Mouse (Mus musculus): ENCODE measurements around the gene Fv1.
"Not testable (repeated sequence)": the region's sequence is repeated elsewhere in the genome, so short reads cannot be mapped to it uniquely, and the experiment has no call there.

The Fv1 gene

DNA sequence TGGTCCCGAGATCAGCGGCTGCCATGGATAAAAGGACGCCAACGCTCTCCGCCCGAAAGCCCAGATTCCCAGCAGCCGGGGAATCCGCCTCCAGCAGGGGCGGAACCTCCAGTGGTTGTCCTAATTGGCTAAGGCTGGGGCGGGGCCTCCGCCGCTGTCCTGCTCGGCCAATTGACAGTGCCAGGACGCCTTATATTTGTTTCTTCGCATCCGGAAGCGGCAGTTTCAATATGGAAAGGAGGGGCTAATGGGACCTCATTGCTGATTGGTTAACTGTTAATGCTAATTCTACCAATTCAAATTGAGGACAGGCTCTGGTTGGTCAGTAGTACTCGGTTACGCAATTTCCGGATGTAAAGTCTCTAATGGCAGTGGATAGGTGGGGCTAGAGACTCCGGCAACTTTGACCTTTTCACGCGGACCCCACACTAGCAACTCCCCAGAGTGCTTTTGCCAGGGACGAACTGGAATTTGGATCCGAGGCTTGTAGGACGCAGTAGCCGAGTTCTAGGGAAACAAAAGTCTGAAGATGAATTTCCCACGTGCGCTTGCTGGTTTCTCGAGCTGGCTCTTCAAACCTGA, at the start of gene Fv1, which contains the start of gene Miip:
Fv1 (plus strand) TSS at position 530 of the 582 bp plus-strand sequence.
Miip (minus strand) TSS at position 367 of the 582 bp plus-strand sequence.
- DNase-seq (ENCODE audit: low spot score), result peak; percentile 95

DNA sequence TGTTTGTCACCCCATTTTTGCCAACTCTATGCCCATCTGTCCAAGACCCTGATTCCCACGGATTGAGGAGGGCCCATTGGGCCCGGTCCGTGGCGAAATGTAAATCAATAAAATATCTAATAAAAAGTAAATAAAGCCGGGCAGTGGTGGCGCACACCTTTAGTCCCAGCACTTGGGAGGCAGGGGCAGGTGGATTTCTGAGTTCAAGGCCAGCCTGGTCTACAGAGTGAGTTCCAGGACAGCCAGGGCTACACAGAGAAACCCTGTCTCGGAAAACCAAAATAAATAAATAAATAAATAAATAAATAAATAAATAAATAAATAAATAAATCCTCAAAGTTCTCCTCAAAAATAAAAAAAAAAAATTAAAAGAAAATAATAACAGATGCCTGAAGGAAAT, 49.1 kb upstream of the Fv1 start:
- DNase-seq (ENCODE audit: low spot score), result not testable (repeated sequence)

DNA sequence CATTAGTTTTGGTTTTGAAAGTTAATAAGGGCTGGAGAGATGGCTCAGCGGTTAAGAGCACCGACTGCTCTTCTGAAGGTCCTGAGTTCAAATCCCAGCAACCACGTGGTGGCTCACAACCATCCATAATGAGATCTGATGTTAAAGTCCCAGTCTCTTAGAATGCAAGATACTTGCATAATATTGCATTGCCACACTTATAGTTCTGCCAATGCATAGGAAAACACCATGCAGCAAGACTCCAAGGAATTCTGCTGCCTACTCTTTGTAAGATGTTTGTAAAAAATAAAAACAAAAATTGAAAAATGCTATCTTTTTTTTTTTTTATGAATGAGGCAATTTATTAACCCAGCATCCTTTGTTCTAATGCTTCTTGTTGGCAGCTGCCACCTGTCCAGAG, 47.4 kb upstream of the Fv1 start:
- not testable (repeated sequence) for DNase-seq (ENCODE audit: low spot score)

DNA sequence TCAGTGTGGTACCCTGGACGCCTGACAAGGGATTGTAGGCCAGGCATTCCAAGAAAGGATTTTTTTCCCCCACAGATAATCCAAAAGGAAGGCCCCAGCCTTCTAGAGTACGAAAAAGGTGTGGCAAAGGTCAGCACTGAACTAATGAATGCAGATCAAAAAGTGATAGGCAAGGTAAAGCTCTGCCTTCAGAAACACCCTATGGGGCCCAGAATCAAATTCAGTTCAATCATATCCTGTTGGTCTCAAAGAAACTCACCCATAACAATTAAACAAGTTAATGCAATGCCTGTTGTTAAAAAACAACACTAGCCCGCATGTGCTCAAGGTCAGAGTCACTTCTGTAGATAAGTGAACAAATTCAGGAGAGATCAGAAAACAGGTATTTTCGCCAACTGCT, 44.4 kb upstream of the Fv1 start:
- DNase-seq (ENCODE audit: low spot score), result no peak

DNA sequence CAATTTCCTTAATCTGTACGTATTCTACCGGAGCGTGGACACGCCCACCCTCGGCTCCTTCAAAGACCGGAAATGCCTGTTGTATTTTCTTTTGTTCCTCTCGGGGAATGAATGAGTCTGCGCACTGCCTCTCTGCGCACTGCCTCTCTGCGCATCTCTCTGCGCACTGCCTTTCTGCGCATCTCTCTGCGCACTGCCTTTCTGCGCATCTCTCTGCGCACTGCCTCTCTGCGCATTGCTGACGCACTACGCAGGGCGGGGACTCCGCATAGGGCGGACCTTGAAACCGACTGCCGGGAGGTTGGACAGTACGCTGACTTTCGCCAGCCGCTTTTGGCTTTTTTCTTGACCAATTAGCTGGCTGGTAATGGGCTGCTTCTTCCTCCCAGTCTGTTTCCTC, 29.5 kb upstream of the Fv1 start:
- DNase-seq (ENCODE audit: low spot score), result peak; percentile 26

DNA sequence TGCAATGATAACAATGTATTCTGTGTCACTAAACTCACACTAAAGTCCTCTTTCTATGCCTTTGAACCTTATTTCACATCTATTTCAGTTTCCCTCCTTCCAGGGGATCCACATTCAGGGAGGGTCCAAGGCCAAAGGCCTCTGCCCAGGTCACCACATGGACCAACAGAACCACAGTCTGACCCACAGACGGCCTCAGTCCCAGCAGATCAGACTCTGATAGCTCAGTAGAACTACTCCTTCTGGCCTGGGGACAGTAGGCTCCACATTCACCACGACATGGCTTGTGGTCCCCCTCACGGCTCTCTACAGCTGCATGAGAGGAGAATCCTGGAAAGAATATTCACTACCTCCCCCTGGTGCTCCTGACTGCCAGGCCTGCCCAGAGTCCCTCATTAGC, 25.9 kb upstream of the Fv1 start:
- no peak for DNase-seq (ENCODE audit: low spot score)

DNA sequence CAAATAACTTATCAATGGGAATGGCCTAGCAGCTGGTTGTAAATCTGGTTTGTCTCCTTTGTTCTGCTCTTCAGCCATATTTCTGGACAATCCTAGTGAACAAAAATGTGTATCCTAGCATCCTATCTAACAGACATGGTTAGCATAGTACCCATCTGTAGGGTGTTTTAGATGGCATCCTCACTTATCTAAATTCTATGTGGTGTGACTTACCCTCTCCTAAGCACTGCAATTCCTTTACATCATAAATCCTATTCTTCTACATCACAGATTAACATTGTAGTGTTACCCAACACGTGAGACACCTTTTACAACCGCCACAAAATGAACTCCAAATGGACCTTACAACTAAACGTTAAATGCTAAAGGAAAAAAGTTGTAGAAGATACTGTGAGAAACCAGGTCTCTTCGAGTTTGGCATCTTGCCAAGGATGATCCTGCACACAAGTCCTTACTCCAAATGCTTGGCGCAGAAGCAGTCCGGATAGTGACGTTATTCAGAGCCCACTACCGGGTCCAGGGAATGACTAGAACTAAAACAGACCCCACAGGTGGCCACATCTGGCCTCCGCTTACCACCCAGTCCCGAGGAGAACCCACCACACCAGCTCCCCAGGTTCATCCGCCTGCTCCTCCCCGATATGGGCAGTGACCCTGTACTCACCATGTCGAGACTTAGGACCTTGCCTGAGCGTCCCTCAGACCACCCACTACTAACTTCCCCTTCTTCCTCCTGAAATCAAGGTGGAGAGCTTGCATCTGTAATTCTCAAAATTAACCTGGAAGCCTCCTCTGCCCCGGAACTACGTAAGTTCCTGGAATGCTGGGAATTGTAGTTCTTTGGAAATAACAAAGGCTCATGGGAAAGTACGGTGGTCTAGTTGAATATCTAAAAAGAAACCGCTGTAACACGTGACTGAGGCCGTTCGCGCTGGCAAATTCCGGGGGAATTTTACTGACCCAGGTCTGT, 20.9 kb upstream of the Fv1 start, which contains the start of gene Zfp933:
Zfp933 (minus strand) TSS at position 753 of the 970 bp plus-strand sequence.
- peak; percentile 47 for DNase-seq (ENCODE audit: low spot score)

DNA sequence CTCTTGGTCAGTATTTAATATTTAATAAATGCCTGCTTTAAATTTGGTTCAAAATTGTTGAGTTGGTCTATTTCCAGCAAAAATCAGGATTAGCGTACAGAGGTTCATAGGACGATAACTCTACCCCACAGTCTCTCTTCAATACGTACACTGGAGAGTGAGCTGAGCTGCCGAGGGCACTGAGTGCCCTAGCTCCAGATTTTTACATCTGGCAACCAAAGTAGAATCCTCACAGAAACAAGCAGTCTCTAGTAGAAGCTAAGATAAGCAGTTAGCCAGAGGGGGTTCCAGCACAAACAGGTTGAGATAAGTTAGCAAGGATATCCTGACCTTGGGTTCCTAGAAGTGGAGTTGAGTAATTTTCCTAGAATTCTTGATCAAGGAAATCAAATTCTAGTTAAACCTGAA, 20.2 kb upstream of the Fv1 start:
- DNase-seq (ENCODE audit: low spot score), result no peak

DNA sequence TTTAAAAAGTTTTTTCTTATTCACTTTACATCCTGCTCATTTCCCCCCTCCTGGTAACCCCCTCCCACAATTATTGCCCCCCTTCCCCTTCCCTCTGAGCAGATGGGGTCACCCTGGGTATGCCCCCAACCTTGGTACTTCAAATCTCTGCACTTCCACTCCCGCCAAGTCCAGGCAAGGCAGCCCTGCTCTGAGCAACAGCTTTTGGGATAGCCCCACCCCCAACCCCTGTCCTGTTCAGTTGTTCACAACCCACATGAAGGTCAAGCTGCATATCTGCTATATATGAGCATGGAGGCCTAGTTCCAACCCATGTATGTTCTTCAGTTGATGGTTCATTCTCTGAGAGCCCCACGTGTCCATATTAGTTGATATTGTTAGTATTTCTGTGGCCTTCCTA, 18.0 kb upstream of the Fv1 start:
- DNase-seq (ENCODE audit: low spot score), result no peak

DNA sequence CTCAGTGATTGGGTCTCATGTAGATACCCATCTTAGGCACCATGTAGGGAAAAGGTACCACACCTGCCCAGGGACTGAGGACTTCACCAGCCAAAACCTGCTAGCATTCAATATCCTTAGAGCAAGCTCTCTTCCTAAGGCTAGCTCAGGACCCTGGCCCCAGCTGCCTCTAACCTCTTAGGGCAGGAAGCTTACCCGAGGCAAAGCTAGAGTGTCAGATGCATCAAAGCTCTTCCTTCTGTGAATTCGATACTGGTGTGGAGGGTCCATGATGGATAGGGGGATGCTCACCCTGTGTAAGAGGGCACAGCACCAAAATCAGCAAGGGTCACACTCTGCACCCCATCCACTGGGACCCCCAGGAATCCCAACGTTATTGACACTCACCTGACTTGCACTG, 6.7 kb upstream of the Fv1 start:
- no peak for DNase-seq (ENCODE audit: low spot score)

DNA sequence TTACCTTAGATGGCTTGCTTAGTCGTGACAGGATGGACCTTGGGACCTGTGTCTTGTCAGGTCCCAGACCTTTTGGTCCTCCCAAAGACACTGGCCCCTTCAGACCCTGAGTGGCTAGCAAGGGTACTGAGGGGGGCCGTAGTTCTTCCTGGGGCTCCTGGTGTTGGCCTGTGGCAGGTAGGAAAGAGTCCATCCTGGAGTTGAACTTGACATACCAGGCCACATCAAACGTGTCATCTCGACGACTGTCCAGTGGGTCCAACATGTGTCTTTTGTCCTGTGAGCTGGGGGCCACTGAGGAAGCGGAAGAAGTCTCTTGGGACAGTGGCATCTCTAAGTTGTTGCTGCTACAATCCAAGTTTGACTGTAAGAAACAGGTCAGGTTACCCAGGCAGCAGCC, 3.1 kb upstream of the Fv1 start:
- no peak for DNase-seq (ENCODE audit: low spot score)

DNA sequence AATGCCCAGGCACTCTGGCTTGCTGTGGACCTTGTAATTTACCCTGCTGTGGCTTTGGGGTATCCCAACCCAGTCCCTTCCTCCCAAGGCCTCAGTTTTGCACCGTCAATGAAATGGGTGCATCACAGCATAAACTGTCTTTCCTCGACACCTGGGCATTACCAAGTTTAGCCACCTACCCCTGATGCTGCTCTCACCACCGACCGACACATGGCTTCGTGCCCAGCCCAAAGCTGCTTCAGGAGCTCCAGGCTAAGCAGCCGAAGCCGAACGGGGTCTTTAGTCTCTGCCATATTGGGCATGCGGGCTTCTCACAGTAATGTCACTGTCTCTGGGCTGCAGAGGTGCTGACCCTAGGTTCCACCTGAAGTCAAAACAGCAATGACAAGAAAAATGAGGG, 2.7 kb upstream of the Fv1 start:
- no peak for DNase-seq (ENCODE audit: low spot score)

DNA sequence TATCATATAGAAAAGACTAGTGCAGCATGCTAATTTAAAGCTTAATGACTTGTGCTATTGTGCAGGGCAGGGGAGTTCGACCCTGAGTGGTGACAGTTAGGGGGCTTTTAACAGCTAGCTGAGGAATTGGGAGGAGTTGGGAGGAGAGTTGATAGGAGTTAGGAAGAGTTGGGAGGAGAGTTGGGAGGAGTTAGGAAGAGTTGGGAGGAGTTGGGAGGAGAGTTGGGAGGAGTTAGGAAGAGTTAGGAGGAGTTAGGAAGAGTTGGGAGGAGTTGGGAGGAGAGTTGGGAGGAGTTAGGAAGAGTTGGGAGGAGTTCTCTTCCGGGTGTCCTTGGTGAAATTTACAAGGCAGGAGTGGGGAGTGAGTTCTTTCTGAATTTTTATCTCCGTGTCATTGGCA, 2.0 kb upstream of the Fv1 start:
- DNase-seq (ENCODE audit: low spot score), result not testable (repeated sequence)

DNA sequence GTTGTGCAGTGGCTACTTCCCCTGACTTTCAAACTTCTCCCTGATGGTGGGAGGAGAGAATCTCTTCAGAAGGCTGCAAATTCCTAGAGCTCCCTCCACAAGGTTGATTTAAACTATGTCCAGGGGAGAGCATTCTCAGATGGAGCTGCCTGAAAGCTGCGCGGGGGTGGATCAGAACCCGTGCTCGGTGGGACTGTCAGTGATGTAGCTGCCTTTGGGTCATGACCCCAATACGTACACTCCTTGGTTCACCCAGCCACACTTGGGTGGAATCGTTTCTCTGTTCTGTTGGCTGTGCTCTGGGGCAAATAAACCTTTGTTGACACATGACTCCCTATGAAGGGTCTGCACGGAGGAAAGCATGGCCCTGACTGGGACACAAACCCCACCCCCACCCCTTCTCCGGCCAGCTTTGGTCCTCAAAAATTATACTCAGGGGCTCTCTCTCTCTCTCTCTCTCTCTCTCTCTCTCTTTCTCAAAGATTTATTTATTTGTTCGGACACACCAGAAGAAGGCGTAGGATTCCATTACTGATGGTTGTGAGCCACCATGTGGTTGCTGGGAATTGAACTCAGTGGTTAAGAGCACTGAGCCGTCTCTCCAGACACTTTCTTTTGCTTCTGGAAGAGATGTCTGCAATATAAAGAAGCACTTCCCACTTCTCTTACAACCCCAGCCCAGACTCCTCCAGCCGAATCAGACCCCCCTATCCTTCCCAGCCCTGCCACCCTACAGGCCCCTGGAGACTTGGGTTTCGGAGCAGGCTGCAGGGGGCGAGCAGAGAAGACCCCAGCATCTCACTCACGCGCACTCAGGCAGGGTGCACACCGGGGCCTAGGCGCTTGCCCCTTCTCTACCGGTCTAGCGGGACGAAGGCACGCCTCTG, 973 bp upstream of the Fv1 start:
- no peak for DNase-seq (ENCODE audit: low spot score)

DNA sequence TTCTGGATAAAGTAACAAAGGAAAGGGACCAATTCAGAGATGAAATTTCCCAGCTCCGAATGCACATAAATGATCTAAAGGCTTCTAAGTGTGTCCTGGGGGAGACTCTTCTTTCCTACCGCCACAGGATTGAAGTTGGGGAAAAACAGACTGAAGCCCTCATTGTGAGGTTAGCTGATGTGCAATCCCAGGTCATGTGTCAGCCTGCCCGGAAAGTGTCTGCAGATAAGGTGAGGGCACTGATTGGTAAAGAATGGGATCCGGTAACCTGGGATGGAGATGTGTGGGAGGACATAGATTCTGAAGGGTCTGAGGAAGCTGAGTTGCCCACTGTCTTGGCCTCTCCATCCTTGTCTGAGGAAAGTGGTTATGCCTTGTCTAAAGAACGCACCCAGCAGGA, 459 bp downstream of the Fv1 start:
- no peak for DNase-seq (ENCODE audit: low spot score)

DNA sequence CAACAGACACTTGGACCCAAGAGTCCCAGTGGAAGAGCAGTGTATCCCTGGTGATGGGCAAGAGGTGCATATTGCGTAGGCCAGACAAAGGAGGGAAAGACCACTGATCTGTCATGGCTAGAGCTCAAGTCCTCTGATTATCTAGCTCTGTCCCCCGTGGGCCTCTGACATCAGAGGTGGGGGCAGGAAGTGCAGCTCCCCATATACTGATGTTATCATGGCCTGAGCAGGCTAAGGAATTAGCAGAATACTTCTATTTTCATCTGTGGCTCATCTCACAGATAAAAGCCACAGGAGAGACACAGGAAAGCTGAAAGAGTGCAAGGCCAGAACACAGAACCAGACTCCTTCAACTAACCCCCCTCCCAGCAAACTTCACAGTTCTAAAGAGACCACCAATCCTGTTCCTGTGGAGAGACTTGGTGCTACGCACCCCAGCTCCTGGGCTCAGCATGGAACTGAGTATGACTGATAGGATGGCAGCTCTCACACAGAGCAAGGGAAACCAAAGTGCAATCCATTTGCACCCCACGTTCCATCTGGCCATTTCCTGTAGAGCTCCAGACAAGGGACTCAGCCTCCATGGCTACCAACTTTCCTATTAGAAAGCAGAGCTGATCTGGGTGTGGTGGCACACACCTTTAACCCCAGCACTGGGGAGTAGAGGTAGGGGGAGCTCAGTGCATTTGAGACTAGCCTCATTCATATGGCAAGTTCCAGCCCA, 7.2 kb downstream of the Fv1 start:
- DNase-seq (ENCODE audit: low spot score), result no peak

DNA sequence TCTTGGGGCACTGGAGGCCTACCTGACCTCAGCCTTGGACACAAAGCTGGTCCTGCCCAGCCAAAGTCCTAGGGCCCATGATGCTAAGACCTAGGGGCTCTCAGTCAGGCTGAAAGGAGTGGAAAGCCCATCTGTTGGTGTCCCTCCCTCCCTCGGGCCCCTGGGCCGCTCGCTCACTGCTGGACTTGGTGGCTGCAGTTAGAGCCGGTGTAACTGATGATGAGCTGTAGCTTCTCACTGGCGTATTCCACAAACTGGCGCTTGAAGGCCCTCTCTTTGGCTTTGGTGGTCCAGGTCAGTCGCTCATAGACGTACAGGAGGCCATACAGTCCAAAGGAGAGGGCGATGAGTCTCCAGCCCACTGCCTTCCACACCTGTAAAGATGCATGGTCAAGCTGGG, 9.8 kb downstream of the Fv1 start:
- DNase-seq (ENCODE audit: low spot score), result no peak

DNA sequence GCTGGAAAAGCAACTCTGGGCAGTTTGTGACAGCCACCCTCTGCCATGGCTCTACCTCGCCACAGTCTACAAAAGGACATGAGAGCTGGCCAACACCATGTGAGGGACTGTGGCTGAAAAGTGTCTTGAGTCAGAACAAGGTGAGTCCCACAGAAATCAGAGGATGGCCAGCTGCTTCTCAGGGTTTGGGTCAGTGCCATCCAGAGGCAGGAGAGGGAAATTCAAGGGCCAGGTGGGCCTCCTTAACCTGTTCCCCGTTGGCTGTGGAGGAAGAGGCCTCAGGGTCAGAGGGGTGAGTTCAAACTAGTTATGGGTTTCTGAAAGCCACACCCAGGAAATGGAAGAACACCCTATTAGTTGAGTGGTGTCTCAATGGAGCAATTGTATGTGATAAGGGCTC, 10.7 kb downstream of the Fv1 start:
- DNase-seq (ENCODE audit: low spot score), result no peak

DNA sequence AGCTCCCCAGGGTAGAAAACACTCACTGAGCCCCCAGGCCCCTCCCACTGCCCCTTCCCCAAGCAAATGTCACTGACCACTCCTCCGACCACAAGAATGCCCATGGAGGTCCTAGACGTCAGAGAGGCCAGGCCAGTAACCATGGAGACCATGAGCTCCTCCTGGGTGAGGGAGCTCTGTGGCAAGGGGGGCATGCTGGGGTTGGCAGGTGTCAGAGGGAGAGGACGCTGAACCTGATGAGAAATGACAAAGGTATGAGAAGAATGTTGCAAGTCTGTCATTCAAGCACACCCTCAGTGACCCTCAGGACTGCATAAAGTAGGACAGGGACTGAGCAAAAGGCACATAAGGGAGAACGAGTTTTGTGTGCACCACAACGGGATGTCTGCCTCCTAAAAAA, 11.1 kb downstream of the Fv1 start:
- DNase-seq (ENCODE audit: low spot score), result no peak

DNA sequence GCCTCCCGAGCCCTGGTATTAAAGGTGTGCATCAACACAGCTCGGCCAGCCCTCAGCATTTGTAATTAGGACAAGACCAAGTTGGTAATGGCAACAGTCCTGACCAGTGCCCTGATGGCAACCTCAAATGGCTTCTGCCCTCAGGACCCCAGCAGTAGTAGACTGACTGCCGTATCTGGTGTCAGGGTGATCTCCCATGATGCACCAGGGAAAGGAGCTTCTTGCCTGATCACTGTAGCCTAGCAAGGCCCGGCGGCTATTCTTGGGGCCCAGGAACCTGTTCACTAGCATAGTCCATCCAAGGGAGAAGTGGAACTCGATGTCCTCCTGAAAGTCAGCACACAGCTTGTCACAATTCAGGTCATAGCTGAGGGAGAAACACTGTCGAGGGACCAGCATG, 13.0 kb downstream of the Fv1 start:
- DNase-seq (ENCODE audit: low spot score), result no peak

DNA sequence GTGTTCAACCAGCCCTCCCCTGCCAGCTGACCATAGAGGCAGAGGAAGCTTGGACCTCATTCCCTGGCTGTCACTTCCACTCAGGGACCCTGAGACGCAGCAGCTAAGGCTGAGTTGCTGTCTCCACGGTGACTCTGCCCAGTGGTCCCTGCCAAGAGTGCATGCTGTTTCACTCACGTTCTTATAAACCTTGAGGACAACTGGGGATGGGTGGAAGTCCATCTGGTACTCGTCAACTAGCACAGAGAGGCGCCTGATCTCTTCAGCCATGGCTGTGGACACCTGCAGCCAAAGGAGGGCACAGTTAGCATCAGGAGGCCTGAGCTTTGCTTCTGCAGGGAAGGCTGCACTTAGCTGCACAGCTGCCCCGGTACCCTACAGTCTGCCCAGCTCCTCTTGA, 14.3 kb downstream of the Fv1 start:
- DNase-seq (ENCODE audit: low spot score), result no peak

DNA sequence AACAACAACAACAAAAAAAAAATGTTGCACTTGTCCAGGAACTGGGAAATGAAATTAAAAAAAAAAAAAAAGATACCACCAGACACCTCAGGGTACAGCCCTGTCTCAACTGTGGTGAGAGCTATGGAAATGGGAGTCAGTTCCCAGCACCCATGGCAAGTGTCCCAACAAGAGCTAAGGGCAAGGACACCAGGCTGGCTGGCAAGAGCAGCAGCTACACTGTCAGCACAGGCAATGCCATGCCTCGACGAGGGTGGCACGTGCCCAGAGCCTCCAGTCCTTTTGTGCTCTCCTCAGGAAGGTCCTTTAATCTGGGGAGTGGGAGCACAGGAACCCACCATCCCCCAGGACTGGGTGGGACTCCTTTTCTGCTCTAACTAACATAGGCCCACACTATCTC, 15.4 kb downstream of the Fv1 start:
- no peak for DNase-seq (ENCODE audit: low spot score)
